ENCODE assay signal across 8 mouse cellular contexts in the genomic region with DNA sequence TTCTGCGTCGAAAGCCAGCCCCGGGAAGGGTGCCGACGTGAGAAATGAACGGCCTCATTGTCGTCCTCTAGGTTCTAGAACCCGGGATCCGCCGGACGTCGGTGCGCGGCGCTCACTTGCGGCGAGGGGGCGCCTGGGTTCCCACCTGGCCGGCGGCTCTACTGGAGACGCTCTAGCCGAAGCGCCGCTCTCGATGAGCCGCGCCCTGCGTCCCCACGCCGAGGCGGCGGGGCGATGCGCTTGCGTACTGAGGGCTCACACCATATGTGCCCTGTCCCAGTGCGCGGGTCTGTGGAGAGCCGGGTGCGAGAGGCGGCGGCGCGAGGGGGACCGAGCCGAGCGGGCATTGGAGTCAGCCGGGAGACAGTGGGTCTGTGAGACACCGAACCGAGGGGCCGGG. TPM values are rescaled to one million over a fixed set of nuclear protein-coding genes. Genes with fewer than 3 reads are reported as not detected.
A peak's percentile ranks its signal among the peaks of the same experiment; 100 is the strongest.
DNase-seq lines count a peak whose midpoint lies in the region; ATAC-seq and TF ChIP-seq lines count a peak whose summit lies in the region.

A gene (minus strand): TSS at position 27 of the 400 bp plus-strand sequence.
A gene (plus strand): TSS at position 144 of the 400 bp plus-strand sequence.

- TF ChIP-seq POLR2A in MEL (IDR thresholded peaks at IDR 0.05; ENCODE audit: control insufficient read depth in 1 of 2, insufficient read depth in 1 of 2, low read depth in 1 of 2, low read length in 2 of 2, poor library complexity in 1 of 2), result peak; percentile 72 to 87; a peak in 3 of 4 replicates
- peak; percentile 57 for TF ChIP-seq POLR2A in cerebellum, adult 2 months (IDR thresholded peaks at IDR 0.05; ENCODE audit: borderline replicate concordance, insufficient read depth, low read length)

- peaks cover 20 to 23% of the 10 kb centered on the region in 2 experiments for H3K4me1 ChIP-seq in MEL (ENCODE audit: control insufficient read depth in 1 of 2, insufficient read depth in 2 of 2, low read length in 2 of 2)
- no peaks in the 10 kb centered on the region for H3K4me1 ChIP-seq in cerebellum, adult 2 months (ENCODE audit: control insufficient read depth, insufficient read depth, low read length)
- H3K4me1 ChIP-seq in lung, embryonic 16.5 days (replicated peaks; ENCODE audit: control insufficient read depth, insufficient read depth, low read length), result peaks cover 16% of the 10 kb centered on the region

- peaks cover 6 to 31% of the 10 kb centered on the region in 2 experiments for H3K36me3 ChIP-seq in MEL (ENCODE audit: control insufficient read depth in 1 of 2, insufficient read depth in 2 of 2, low read length in 2 of 2)
- H3K36me3 ChIP-seq in lung, embryonic 16.5 days (ENCODE audit: control insufficient read depth, insufficient read depth, low read length), result peaks cover 25% of the 10 kb centered on the region

- H3K9me3 ChIP-seq in MEL (replicated peaks; ENCODE audit: insufficient read depth, low read length), result no peaks in the 10 kb centered on the region
- H3K9me3 ChIP-seq in lung, embryonic 16.5 days (ENCODE audit: control insufficient read depth, low read length), result no peaks in the 10 kb centered on the region

- peaks cover 52% of the 10 kb centered on the region for H3K79me2 ChIP-seq in MEL (ENCODE audit: control insufficient read depth, insufficient read depth, low read length, poor library complexity)

- peak within 1 kb of the TSS; percentile 100 for H3K9ac ChIP-seq in MEL (ENCODE audit: control insufficient read depth, low read depth, low read length, poor library complexity, severe bottlenecking)
- peak within 1 kb of the TSS; percentile 93 for H3K9ac ChIP-seq in lung, embryonic 16.5 days (ENCODE audit: low read length)

- 0 out of 4 replicates have a peak, but pooled peaks of 1 of the 2 experiments have one; percentile 26 for TF ChIP-seq EP300 in MEL (IDR thresholded peaks at IDR 0.05; ENCODE audit: low read depth in 1 of 2, low read length in 2 of 2)

- TF ChIP-seq RAD21 in MEL (IDR thresholded peaks at IDR 0.05; ENCODE audit: low read depth, low read length), result no peak; the same call in 1 of the 2 replicates

- H3K4me3 ChIP-seq in MEL (ENCODE audit: control insufficient read depth in 1 of 2, insufficient read depth in 1 of 2, low read depth in 2 of 2, low read length in 2 of 2), result peak within 1 kb of the TSS; percentile 94 to 98
- peak within 1 kb of the TSS; percentile 90 for H3K4me3 ChIP-seq in cerebellum, adult 2 months (replicated peaks; ENCODE audit: insufficient read depth, low read depth, low read length)
- H3K4me3 ChIP-seq in lung, embryonic 16.5 days (ENCODE audit: low read length), result peak within 1 kb of the TSS; percentile 96

- TF ChIP-seq CTCF in MEL (IDR thresholded peaks at IDR 0.05 in 2 of 3, conservative IDR thresholded peaks at IDR 0.05 in 1 of 3; ENCODE audit: control insufficient read depth in 1 of 3, insufficient read depth in 1 of 3, low read depth in 2 of 3, low read length in 3 of 3, poor library complexity in 1 of 3, severe bottlenecking in 1 of 3), result peak; percentile 15 to 77 (median 73); a peak in 4 of 6 replicates
- peak; percentile 49; the same call in 1 of the 2 replicates for TF ChIP-seq CTCF in cerebellum, adult 2 months (IDR thresholded peaks at IDR 0.05; ENCODE audit: borderline replicate concordance, insufficient read depth, low read depth, low read length)

- peak within 1 kb of the TSS; percentile 94 for H3K4me2 ChIP-seq in lung, embryonic 16.5 days (ENCODE audit: low read depth, low read length)

- WGBS in cerebellum, adult 2 months, result under 1% methylated on average over 50 of the region's 50 CpGs
- under 1% methylated on average over 50 of the region's 50 CpGs for WGBS in lung, embryonic 16.5 days

- ATAC-seq in hematopoietic stem cell, adult 5-6 weeks (replicated peaks in 1 of 2; ENCODE audit: insufficient read depth in 1 of 2, low FRiP score in 2 of 2, low TSS enrichment in 1 of 2, low read depth in 1 of 2, poor library complexity in 2 of 2, severe bottlenecking in 2 of 2), result peak; percentile 69 to 74
- peak; percentile 94 for ATAC-seq in lung, embryonic 16.5 days (ENCODE audit: low read depth)

- peak within 1 kb of the TSS; percentile 98 for H3K27ac ChIP-seq in MEL (ENCODE audit: control insufficient read depth, low read depth, low read length)
- H3K27ac ChIP-seq in cerebellum, adult 2 months (ENCODE audit: insufficient read depth, low read length), result peak within 1 kb of the TSS; percentile 84
- peak within 1 kb of the TSS; percentile 92 for H3K27ac ChIP-seq in lung, embryonic 16.5 days (ENCODE audit: low read length)

- no peaks in the 10 kb centered on the region for H3K27me3 ChIP-seq in MEL (ENCODE audit: control insufficient read depth in 1 of 2, insufficient read depth in 2 of 2, low read length in 2 of 2)
- H3K27me3 ChIP-seq in cerebellum, adult 2 months (ENCODE audit: control insufficient read depth, insufficient read depth, low read length), result no peaks in the 10 kb centered on the region
- no peaks in the 10 kb centered on the region for H3K27me3 ChIP-seq in lung, embryonic 16.5 days (ENCODE audit: control insufficient read depth, insufficient read depth, low read depth, low read length)

- peak; percentile 95 for DNase-seq in MEL (ENCODE audit: low read depth, low spot score)
- peak; percentile 96 to 97 for DNase-seq in cerebellum, adult 2 months
- DNase-seq in forelimb bud, embryonic 11.5 days (ENCODE audit: low read depth, low spot score), result peak; percentile 92
- peak; percentile 90 for DNase-seq in layer of hippocampus, adult 9-10 months (ENCODE audit: low spot score)
- peak; percentile 79 for DNase-seq in ovary, postnatal 10 days (ENCODE audit: low spot score)
- peak; percentile 93 for DNase-seq in thymus, postnatal 10 days (ENCODE audit: low spot score in 2 of 2)

TF ChIP-seq in MEL, 35 proteins besides CTCF, POLR2A, EP300 and RAD21 (continues in another document):
- peak; percentile 42 for TF ChIP-seq SMC3 (IDR thresholded peaks at IDR 0.05; ENCODE audit: low read depth, low read length)
- no peak; the same call in 1 of the 2 replicates for TF ChIP-seq GABPA (IDR thresholded peaks at IDR 0.05; ENCODE audit: low read depth, low read length)
- peak; percentile 94 for TF ChIP-seq HCFC1 (IDR thresholded peaks at IDR 0.05; ENCODE audit: low read depth, low read length)
- peak; percentile 77 for TF ChIP-seq TCF12 (IDR thresholded peaks at IDR 0.05; ENCODE audit: low read depth, low read length)
- no peak for TF ChIP-seq UBTF (IDR thresholded peaks at IDR 0.05; ENCODE audit: borderline replicate concordance, insufficient read depth, low read depth, low read length)
- peak; percentile 81 for TF ChIP-seq NELFE (IDR thresholded peaks at IDR 0.05; ENCODE audit: low read depth, low read length)
- peak; percentile 78 for TF ChIP-seq MAX (IDR thresholded peaks at IDR 0.05; ENCODE audit: low read length)
- TF ChIP-seq MEF2A (IDR thresholded peaks at IDR 0.05; ENCODE audit: extremely low read depth, insufficient replicate concordance, low read depth, low read length, poor library complexity, severe bottlenecking), result 0 out of 2 replicates have a peak, but pooled peaks have one; percentile 6
- TF ChIP-seq BHLHE40 (IDR thresholded peaks at IDR 0.05; ENCODE audit: borderline replicate concordance, low read depth, low read length), result no peak
- no peak for TF ChIP-seq CHD1 (IDR thresholded peaks at IDR 0.05; ENCODE audit: low read depth, low read length)
- no peak for TF ChIP-seq ZC3H11A (IDR thresholded peaks at IDR 0.05; ENCODE audit: low read depth, low read length)
- 0 out of 2 replicates have a peak, but pooled peaks have one; percentile 25 for TF ChIP-seq ZNF384 (IDR thresholded peaks at IDR 0.05; ENCODE audit: low read depth, low read length)
- no peak for TF ChIP-seq ZKSCAN1 (IDR thresholded peaks at IDR 0.05; ENCODE audit: low read depth, low read length)
- TF ChIP-seq ELF1 (IDR thresholded peaks at IDR 0.05; ENCODE audit: low read depth, low read length), result peak; percentile 82
- peak; percentile 40; the same call in 1 of the 2 replicates for TF ChIP-seq POLR2AphosphoS2 (IDR thresholded peaks at IDR 0.05; ENCODE audit: low read length)
- TF ChIP-seq CHD2 (IDR thresholded peaks at IDR 0.05; ENCODE audit: low read length), result 0 out of 2 replicates have a peak, but pooled peaks have one; percentile 26
- TF ChIP-seq NRF1 (IDR thresholded peaks at IDR 0.05; ENCODE audit: insufficient read depth, low read depth, low read length, poor library complexity, severe bottlenecking), result peak; percentile 90
- no peak for TF ChIP-seq MAFK (IDR thresholded peaks at IDR 0.05; ENCODE audit: borderline replicate concordance, low read depth, low read length)
- peak; percentile 66 for TF ChIP-seq USF1 (IDR thresholded peaks at IDR 0.05; ENCODE audit: low read depth, low read length)
- 0 out of 2 replicates have a peak, but pooled peaks have one; percentile 58 for TF ChIP-seq MYC (IDR thresholded peaks at IDR 0.05; ENCODE audit: low read depth, low read length)
- no peak for TF ChIP-seq USF2 (IDR thresholded peaks at IDR 0.05; ENCODE audit: borderline replicate concordance in 1 of 2, insufficient read depth in 1 of 2, low read depth in 1 of 2, low read length in 2 of 2)
- TF ChIP-seq POLR2AphosphoS5 (IDR thresholded peaks at IDR 0.05; ENCODE audit: borderline replicate concordance, low read depth, low read length), result no peak
- TF ChIP-seq E2F4 (IDR thresholded peaks at IDR 0.05; ENCODE audit: borderline replicate concordance, low read depth, low read length), result no peak
- peak; percentile 82 for TF ChIP-seq KAT2A (conservative IDR thresholded peaks at IDR 0.05; ENCODE audit: low read depth, low read length)
- TF ChIP-seq JUND (IDR thresholded peaks at IDR 0.05; ENCODE audit: low read depth, low read length), result no peak
- TF ChIP-seq MXI1 (IDR thresholded peaks at IDR 0.05; ENCODE audit: low read depth, low read length), result peak; percentile 87

RNA-seq across cellular contexts. Expression of the first gene that starts in this region (rescaled TPM):
- total RNA-seq in MEL (2012; rRNA removed), result 59.5 and 65.5 TPM in 2 replicates
- polyA plus RNA-seq in MEL (2012; ENCODE audit: insufficient read depth in 1 of 2, insufficient read length in 2 of 2, low read depth in 1 of 2, low replicate concordance in 2 of 2, missing spikeins in 1 of 2), result 100 to 1,000 TPM in 1 of 2 experiments, 10 to 100 TPM in 1; 74.6 to 102 TPM
- 44.9 and 49.0 TPM in 2 replicates for polyA plus RNA-seq in cerebellum, adult 2 months (2012; rRNA removed)
- total RNA-seq in hematopoietic stem cell, adult 5-6 weeks (2017), result 42.2 and 53.7 TPM in 2 replicates
- polyA plus RNA-seq in lung, embryonic 16.5 days (2015; fragmentation: Nextera tagmentation; extraction: Ambion mirVana), result 142 TPM in 2 replicates

RNA-seq across cellular contexts. Expression of the second gene that starts in this region (rescaled TPM):
- 24.2 and 30.3 TPM in 2 replicates for total RNA-seq in MEL (2012; rRNA removed)
- polyA plus RNA-seq in MEL (2012; ENCODE audit: insufficient read depth in 1 of 2, insufficient read length in 2 of 2, low read depth in 1 of 2, low replicate concordance in 2 of 2, missing spikeins in 1 of 2), result 100 to 1,000 TPM in 1 of 2 experiments, 10 to 100 TPM in 1; 67.2 to 186 TPM
- 22.5 and 23.1 TPM in 2 replicates for polyA plus RNA-seq in cerebellum, adult 2 months (2012; rRNA removed)
- 36.4 and 37.5 TPM in 2 replicates for total RNA-seq in hematopoietic stem cell, adult 5-6 weeks (2017)
- polyA plus RNA-seq in lung, embryonic 16.5 days (2015; fragmentation: Nextera tagmentation; extraction: Ambion mirVana), result 19.5 and 21.7 TPM in 2 replicates

Comparison
In these comparisons a context has a peak if more than half of its experiments do, and no peak if none do; other contexts are left out.
1. Peak in every context shown above with its lines: DNase-seq, ATAC-seq, H3K4me3 ChIP-seq and H3K27ac ChIP-seq.